Mouse (Mus musculus): ENCODE data around the gene Acsf3. TPM values are rescaled to one million over a fixed set of nuclear protein-coding genes. Genes with fewer than 3 reads are reported as not detected.
A peak's percentile ranks its signal among the peaks of the same experiment; 100 is the strongest.

Acsf3 gene
- polyA plus RNA-seq, 1 experiment from 2014 or later, result 13.8 TPM

DNA sequence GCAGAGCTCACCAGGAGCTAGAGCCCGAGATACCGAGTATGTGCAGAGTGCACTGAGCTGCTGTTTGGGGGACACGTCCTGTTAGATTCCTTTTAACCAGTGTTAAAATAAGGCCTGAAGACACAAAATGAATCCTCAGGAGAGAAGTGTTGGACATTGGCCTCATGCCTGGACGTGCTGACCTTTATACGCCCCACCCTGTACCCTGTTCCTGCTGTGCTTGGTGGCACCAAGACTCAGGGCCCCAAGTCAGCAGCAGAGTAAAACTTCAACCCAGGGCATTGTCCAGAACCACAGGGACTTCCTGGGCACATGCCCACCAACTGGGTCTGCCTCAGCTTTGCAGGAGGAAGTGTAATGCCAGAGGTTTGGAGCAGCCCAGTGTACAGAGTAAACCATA lies 14.5 kb downstream of the Acsf3 start:
- Histone ChIP-seq H3K4me3 (no peak overlapping the region), H3K36me3 (peaks cover 13% of the 10 kb centered on the region; the same call in 1 of the 2 replicates), H3K9me3 (replicated peaks) (no peaks in the 10 kb centered on the region), H3K27ac (no peak overlapping the region), H3K4me2 (no peak overlapping the region), H3K4me1 (replicated peaks) (peaks cover 11% of the 10 kb centered on the region), H3K27me3 (no peaks in the 10 kb centered on the region), H3K9ac (no peak overlapping the region)
- WGBS, result 85% methylated on average over 5 of the region's 5 CpGs
- ATAC-seq (replicated peaks; ENCODE audit: insufficient number of reproducible peaks, insufficient read depth, low FRiP score, low read depth), result no peak

- Histone ChIP-seq H3K27me3 (no peaks in the 10 kb centered on the region), H3K27ac (peak overlapping the region; percentile 14; the same call in 1 of the 2 replicates), H3K4me3 (no peak overlapping the region), H3K9ac (no peak overlapping the region), H3K9me3 (replicated peaks) (no peaks in the 10 kb centered on the region), H3K4me2 (no peak overlapping the region), H3K36me3 (no peaks in the 10 kb centered on the region), H3K4me1 (replicated peaks) (peaks cover 11% of the 10 kb centered on the region)
- ATAC-seq (replicated peaks; ENCODE audit: insufficient number of reproducible peaks, insufficient read depth, low FRiP score, low read depth), result peak; percentile 79
- WGBS, result 59% methylated on average over 18 of the region's 18 CpGs
Measured at GRCm38 (mm10) chr8:122793375-122794174, 18.3 kb downstream of the Acsf3 start.

DNA sequence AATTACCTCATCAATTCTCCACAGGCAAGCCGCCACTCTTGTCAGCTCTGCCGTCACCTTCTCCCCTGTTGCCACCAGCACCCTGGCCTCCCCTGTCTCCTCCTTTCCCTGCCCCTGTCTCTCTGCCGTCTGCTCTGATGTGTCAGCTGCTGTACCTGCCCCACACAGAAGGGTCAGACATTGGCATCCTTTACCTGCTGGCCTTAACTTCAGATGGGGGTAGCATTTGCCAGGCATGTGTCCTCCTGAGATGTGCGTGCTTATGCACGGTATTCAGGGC lies 18.8 kb downstream of the Acsf3 start:
- 81% methylated on average over 5 of the region's 5 CpGs for WGBS
- Histone ChIP-seq H3K36me3 (no peaks in the 10 kb centered on the region), H3K27ac (no peak overlapping the region), H3K27me3 (no peaks in the 10 kb centered on the region), H3K9ac (no peak overlapping the region), H3K4me2 (no peak overlapping the region), H3K9me3 (replicated peaks) (no peaks in the 10 kb centered on the region), H3K4me1 (replicated peaks) (peaks cover 11% of the 10 kb centered on the region), H3K4me3 (no peak overlapping the region)
- no peak for ATAC-seq (replicated peaks; ENCODE audit: insufficient number of reproducible peaks, insufficient read depth, low FRiP score, low read depth)

- H3K36me3 ChIP-seq, result no peaks in the 10 kb centered on the region; the same call in 1 of the 2 replicates
- no peak overlapping the region for H3K4me2 ChIP-seq
- no peaks in the 10 kb centered on the region for H3K4me1 ChIP-seq (replicated peaks)
- no peak for ATAC-seq (replicated peaks; ENCODE audit: insufficient number of reproducible peaks, insufficient read depth, low FRiP score, low read depth)
- H3K9ac ChIP-seq, result no peak overlapping the region
- no peak overlapping the region for H3K4me3 ChIP-seq
- H3K9me3 ChIP-seq (replicated peaks), result no peaks in the 10 kb centered on the region
- WGBS, result 56% methylated on average over 15 of the region's 15 CpGs
- H3K27ac ChIP-seq, result no peak overlapping the region
- no peaks in the 10 kb centered on the region for H3K27me3 ChIP-seq
Measured at GRCm38 (mm10) chr8:122803906-122804761, 28.8 kb downstream of the Acsf3 start.

GRCm38 (mm10) chr8:122805349-122805748 lies 30.1 kb downstream of the Acsf3 start:
- Histone ChIP-seq H3K27ac (no peak overlapping the region), H3K9me3 (replicated peaks) (no peaks in the 10 kb centered on the region), H3K4me2 (no peak overlapping the region), H3K36me3 (no peaks in the 10 kb centered on the region; the same call in 1 of the 2 replicates), H3K4me3 (no peak overlapping the region), H3K27me3 (no peaks in the 10 kb centered on the region), H3K4me1 (replicated peaks) (no peaks in the 10 kb centered on the region), H3K9ac (no peak overlapping the region)
- no peak for ATAC-seq (replicated peaks; ENCODE audit: insufficient number of reproducible peaks, insufficient read depth, low FRiP score, low read depth)
- 56% methylated on average over 3 of the region's 3 CpGs for WGBS

GRCm38 (mm10) chr8:122806956-122807538 lies 31.8 kb downstream of the Acsf3 start:
- H3K4me2 ChIP-seq, result no peak overlapping the region
- H3K27me3 ChIP-seq, result no peaks in the 10 kb centered on the region
- H3K36me3 ChIP-seq, result no peaks in the 10 kb centered on the region; the same call in 1 of the 2 replicates
- ATAC-seq (replicated peaks; ENCODE audit: insufficient number of reproducible peaks, insufficient read depth, low FRiP score, low read depth), result no peak
- 64% methylated on average over 7 of the region's 7 CpGs for WGBS
- no peaks in the 10 kb centered on the region for H3K9me3 ChIP-seq (replicated peaks)
- no peaks in the 10 kb centered on the region for H3K4me1 ChIP-seq (replicated peaks)
- no peak overlapping the region for H3K9ac ChIP-seq
- no peak overlapping the region for H3K4me3 ChIP-seq
- H3K27ac ChIP-seq, result no peak overlapping the region

DNA sequence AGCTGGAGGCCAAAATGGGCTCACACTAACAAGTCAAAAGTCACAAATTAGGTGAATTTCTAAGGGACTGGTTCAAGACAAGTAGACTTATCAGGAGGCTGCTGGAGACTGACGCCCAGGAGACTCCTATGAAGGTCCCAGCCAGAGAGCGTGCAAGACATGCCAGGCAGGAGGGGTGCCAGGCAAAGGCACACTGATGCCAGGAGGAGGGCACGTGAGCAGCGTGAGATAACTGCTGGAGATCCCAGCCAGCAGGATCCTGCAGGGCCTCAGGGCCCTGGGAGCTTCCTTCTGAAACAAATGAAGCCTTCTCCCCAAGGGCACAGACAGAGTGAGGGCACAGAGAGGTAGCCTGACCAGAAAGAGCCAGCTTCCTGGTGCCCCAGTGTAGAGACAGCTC lies 32.6 kb downstream of the Acsf3 start:
- no peak for ATAC-seq (replicated peaks; ENCODE audit: insufficient number of reproducible peaks, insufficient read depth, low FRiP score, low read depth)
- 89% methylated on average over 4 of the region's 4 CpGs for WGBS
- Histone ChIP-seq H3K4me1 (replicated peaks) (no peaks in the 10 kb centered on the region), H3K4me2 (no peak overlapping the region), H3K9ac (no peak overlapping the region), H3K4me3 (no peak overlapping the region), H3K9me3 (replicated peaks) (no peaks in the 10 kb centered on the region), H3K27ac (no peak overlapping the region), H3K27me3 (no peaks in the 10 kb centered on the region), H3K36me3 (no peaks in the 10 kb centered on the region; the same call in 1 of the 2 replicates)

DNA sequence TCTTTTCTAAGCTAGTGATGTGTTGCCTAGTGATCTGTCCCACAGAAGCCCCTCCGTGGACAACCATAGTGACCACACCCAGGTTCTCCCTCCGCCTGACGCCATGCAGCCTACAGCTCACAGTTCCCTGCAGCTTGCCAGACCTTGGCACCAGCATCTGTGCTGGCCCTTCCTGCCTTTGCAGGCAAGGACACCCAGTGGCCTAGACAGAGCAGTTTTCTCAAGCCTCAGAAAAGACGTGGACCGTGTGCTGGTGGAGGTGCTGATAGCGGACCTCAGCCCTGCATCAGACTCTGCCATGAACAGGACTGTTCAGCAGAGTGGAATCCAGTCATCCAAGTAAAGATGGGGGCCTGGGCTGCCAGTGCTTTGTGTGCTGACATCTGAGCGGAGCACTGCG lies 35.1 kb downstream of the Acsf3 start:
- Histone ChIP-seq H3K4me2 (no peak overlapping the region), H3K9ac (no peak overlapping the region), H3K4me1 (replicated peaks) (no peaks in the 10 kb centered on the region), H3K9me3 (replicated peaks) (no peaks in the 10 kb centered on the region), H3K36me3 (no peaks in the 10 kb centered on the region), H3K27ac (no peak overlapping the region), H3K4me3 (no peak overlapping the region), H3K27me3 (no peaks in the 10 kb centered on the region; the same call in 1 of the 2 replicates)
- WGBS, result 71% methylated on average over 8 of the region's 8 CpGs
- ATAC-seq (replicated peaks; ENCODE audit: insufficient number of reproducible peaks, insufficient read depth, low FRiP score, low read depth), result no peak

- ATAC-seq (replicated peaks; ENCODE audit: insufficient number of reproducible peaks, insufficient read depth, low FRiP score, low read depth), result no peak
- 84% methylated on average over 16 of the region's 16 CpGs for WGBS
- Histone ChIP-seq H3K9me3 (replicated peaks) (no peaks in the 10 kb centered on the region), H3K9ac (no peak overlapping the region), H3K36me3 (no peaks in the 10 kb centered on the region), H3K4me3 (no peak overlapping the region), H3K4me1 (replicated peaks) (no peaks in the 10 kb centered on the region), H3K27me3 (no peaks in the 10 kb centered on the region; the same call in 1 of the 2 replicates), H3K27ac (no peak overlapping the region), H3K4me2 (no peak overlapping the region)
Measured at GRCm38 (mm10) chr8:122811870-122812494, 36.7 kb downstream of the Acsf3 start.

DNA sequence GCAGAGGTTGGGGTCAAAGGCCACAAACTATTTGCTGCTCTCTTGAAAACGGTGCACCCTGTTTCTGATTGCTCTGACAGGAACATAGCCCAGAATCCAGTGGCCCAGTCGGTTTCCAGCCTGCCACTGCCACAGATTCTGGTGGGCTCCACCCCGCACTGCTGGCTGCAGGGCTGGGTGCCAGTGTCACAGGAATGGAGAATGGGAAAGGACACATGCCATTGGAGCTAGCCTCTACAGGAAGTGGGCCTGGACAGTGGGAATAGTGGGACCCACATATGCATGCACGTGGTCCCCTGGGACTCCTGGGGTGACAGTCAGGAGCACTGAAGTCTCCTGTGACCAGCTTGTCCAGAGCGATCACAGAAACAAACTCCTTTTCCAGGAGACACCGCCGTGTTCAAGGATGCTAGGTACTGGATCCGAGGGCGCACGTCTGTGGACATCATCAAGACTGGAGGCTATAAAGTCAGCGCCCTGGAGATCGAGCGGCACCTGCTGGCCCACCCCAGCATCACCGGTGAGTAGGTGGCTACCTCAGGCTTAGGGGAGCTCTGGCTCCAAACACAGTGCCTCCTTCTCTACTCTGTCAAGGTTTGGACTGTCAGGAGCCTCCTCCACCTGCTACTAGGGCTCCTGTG lies 37.4 kb downstream of the Acsf3 start:
- no peak for ATAC-seq (replicated peaks; ENCODE audit: insufficient number of reproducible peaks, insufficient read depth, low FRiP score, low read depth)
- H3K4me3 ChIP-seq, result no peak overlapping the region
- no peaks in the 10 kb centered on the region for H3K4me1 ChIP-seq (replicated peaks)
- H3K9ac ChIP-seq, result no peak overlapping the region
- no peak overlapping the region for H3K27ac ChIP-seq
- H3K4me2 ChIP-seq, result no peak overlapping the region
- H3K9me3 ChIP-seq (replicated peaks), result no peaks in the 10 kb centered on the region
- WGBS, result 74% methylated on average over 14 of the region's 14 CpGs
- H3K27me3 ChIP-seq, result no peaks in the 10 kb centered on the region; the same call in 1 of the 2 replicates
- no peaks in the 10 kb centered on the region for H3K36me3 ChIP-seq

- Histone ChIP-seq H3K9me3 (replicated peaks) (no peaks in the 10 kb centered on the region), H3K4me1 (replicated peaks) (no peaks in the 10 kb centered on the region), H3K36me3 (no peaks in the 10 kb centered on the region), H3K4me2 (no peak overlapping the region), H3K4me3 (no peak overlapping the region), H3K27ac (no peak overlapping the region), H3K27me3 (no peaks in the 10 kb centered on the region; the same call in 1 of the 2 replicates), H3K9ac (no peak overlapping the region)
- no peak for ATAC-seq (replicated peaks; ENCODE audit: insufficient number of reproducible peaks, insufficient read depth, low FRiP score, low read depth)
- WGBS, result 33% methylated on average over 7 of the region's 7 CpGs
Measured at GRCm38 (mm10) chr8:122814608-122815007, 39.3 kb downstream of the Acsf3 start.

All from heart, embryonic 15.5 days (tissue).